Mouse (Mus musculus): ENCODE results near the gene Tmx1. TPM values are rescaled to one million over a fixed set of nuclear protein-coding genes. Genes with fewer than 3 reads are reported as not detected.

Gene Tmx1
- total and polyA plus RNA-seq, 3 experiments: 11.5 to 140 (median 86.5) TPM

DNA sequence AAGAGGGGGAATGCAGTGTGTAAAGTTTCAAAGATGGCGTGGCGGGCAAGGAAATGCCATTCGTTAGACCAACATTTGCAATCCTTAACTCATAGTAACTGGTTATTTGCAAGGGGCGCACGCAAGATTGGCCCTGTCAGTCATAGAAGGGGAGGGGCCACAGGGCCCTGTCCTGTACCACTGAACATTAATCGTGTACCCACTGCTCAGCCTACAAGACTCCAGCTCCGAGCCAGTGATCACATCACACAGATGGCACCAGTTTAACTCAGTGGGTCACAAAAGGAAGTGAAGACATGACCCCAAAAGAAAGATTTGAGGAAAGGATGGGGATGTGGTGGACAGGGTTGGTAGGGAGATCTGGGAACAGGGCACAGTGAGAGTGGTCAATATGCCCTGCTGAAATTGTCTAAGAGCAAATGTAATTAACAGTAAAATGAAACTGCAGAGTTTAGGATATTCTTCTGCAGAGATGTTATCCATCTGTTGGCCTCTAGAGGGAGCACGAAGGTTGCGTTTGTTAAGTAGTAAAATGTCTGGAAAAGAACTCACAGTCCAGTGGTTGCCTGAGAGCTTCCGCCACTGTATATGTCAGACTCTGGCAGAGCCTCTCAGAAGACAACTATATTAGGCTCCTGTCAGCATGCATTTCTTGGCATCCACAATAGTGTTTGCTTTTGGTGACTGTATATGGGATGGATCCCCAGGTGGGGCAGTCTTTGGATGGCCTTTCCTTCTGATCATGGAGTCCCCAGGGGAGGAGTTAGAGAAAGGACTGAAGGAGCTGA is 41.8 kb downstream of the Tmx1 start:
- peak; percentile 40 for DNase-seq (ENCODE audit: low spot score)
- peak; percentile 49; the same call in 1 of the 2 replicates for ATAC-seq (ENCODE audit: extremely low read depth, insufficient number of reproducible peaks, low FRiP score, poor library complexity, severe bottlenecking)

DNA sequence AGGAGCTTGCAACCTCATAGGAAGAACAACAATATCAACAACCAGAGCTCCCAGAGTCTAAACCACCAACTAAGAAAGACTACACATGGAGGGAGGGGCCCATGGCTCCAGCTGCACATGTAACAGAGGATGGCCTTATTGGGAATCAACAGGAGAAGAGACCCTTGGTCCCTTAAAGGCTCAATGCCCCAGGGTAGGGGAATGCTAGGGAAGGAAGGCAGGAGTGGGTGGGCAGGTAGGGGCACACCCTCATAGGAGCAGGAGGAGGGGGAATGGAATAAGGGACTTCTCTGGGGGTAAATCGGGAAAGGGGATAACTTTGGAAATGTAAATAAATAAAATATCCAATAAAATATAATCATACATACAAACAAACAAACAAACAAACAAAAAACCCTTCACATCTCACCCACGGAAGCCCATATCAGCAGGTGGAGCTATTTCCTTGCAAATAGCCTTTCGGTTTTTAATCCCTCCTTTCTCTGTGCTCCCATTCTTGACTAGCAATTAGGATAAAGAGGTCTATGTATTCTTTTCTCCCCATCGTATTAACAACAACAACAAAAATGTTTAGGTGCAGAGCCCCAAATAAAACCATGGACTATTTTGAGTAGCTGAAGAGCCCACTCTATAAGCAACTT is 42.5 kb downstream of the Tmx1 start:
- DNase-seq (ENCODE audit: low spot score) (no peak), ATAC-seq (ENCODE audit: extremely low read depth, insufficient number of reproducible peaks, low FRiP score, poor library complexity, severe bottlenecking) (no peak)
- H3K9me3 ChIP-seq (replicated peaks): no peaks in the 10 kb centered on the region
- H3K36me3 ChIP-seq (replicated peaks): no peaks in the 10 kb centered on the region
- no peak for TF ChIP-seq CTCF (IDR thresholded peaks at IDR 0.05; ENCODE audit: low read depth, low read length)
- no peak for TF ChIP-seq GATA2 (IDR thresholded peaks at IDR 0.05; ENCODE audit: borderline replicate concordance, low read depth, low read length)
- no peak for TF ChIP-seq GATA1 (IDR thresholded peaks at IDR 0.05; ENCODE audit: borderline replicate concordance, low read length)
- no peak for TF ChIP-seq TAL1 (conservative IDR thresholded peaks at IDR 0.05; ENCODE audit: low read depth, low read length)
- no peak for TF ChIP-seq POLR2AphosphoS5 (IDR thresholded peaks at IDR 0.05; ENCODE audit: insufficient replicate concordance, low read depth, low read length)
- no peak overlapping the region for H3K4me3 ChIP-seq (ENCODE audit: low read depth, low read length)
- H3K4me1 ChIP-seq (ENCODE audit: insufficient read depth, low read depth, low read length): peaks cover 3% of the 10 kb centered on the region
- H3K27me3 ChIP-seq (ENCODE audit: insufficient read depth, low read length): peaks cover 29% of the 10 kb centered on the region

More for the DNA sequence above, 41.8 kb downstream of the Tmx1 start:
- peaks cover 30% of the 10 kb centered on the region for H3K27me3 ChIP-seq (ENCODE audit: insufficient read depth, low read length)
- H3K36me3 ChIP-seq (replicated peaks): no peaks in the 10 kb centered on the region
- H3K9me3 ChIP-seq (replicated peaks): no peaks in the 10 kb centered on the region
- no peak overlapping the region for H3K4me3 ChIP-seq (ENCODE audit: low read depth, low read length)
- TF ChIP-seq POLR2AphosphoS5 (IDR thresholded peaks at IDR 0.05; ENCODE audit: insufficient replicate concordance, low read depth, low read length) (no peak), GATA2 (IDR thresholded peaks at IDR 0.05; ENCODE audit: borderline replicate concordance, low read depth, low read length) (no peak), CTCF (IDR thresholded peaks at IDR 0.05; ENCODE audit: low read depth, low read length) (peak; percentile 75)
- peaks cover 3% of the 10 kb centered on the region for H3K4me1 ChIP-seq (ENCODE audit: insufficient read depth, low read depth, low read length)

DNA sequence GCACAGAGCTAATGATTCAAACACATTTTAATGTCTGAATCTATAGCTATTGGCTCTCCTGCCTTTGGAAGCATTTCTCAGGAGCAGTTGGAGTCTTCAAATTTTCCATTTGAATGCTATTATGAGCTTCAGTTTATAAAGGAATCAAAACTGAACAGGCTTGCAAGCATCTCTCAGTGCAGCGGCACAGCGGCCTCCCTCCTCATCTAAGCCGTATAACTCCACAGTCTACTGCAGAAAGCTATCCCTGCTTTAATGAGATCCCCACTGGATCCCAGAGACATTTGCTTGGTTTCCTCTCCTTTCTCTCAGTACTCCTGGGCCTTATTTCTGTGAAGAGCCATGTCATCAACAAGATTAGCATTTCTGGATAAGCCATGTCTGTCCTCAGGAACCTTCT is 45.2 kb downstream of the Tmx1 start:
- no peak for TF ChIP-seq TAL1 (conservative IDR thresholded peaks at IDR 0.05; ENCODE audit: low read depth, low read length)
- no peak for TF ChIP-seq POLR2AphosphoS5 (IDR thresholded peaks at IDR 0.05; ENCODE audit: insufficient replicate concordance, low read depth, low read length)
- no peak for TF ChIP-seq GATA1 (IDR thresholded peaks at IDR 0.05; ENCODE audit: borderline replicate concordance, low read length)
- ATAC-seq (ENCODE audit: extremely low read depth, insufficient number of reproducible peaks, low FRiP score, poor library complexity, severe bottlenecking) (no peak), DNase-seq (ENCODE audit: low spot score) (no peak)
- Histone ChIP-seq H3K4me3 (ENCODE audit: low read depth, low read length) (no peak overlapping the region), H3K27me3 (ENCODE audit: insufficient read depth, low read length) (peaks cover 11% of the 10 kb centered on the region), H3K9me3 (replicated peaks) (no peaks in the 10 kb centered on the region), H3K36me3 (replicated peaks) (no peaks in the 10 kb centered on the region), H3K4me1 (ENCODE audit: insufficient read depth, low read depth, low read length) (peaks cover 3% of the 10 kb centered on the region)

DNA sequence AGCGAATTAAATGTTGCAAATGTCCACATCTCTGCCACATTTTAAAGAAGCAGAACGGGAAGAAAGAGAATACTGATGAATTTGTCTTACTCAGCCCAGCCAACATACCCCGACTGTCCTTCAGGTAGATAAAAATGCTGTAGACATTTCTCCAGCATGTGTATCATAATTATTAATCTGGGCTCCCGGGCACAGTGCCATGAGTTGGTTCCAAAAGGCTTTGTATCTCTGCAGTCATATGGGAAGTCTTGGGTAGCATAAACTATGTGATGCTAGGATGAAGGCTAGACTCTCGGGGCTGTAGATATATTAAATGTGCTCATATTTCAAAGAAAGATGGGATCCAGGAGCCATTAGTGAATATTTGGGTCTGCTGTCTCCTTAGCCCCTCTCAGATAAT is 53.1 kb downstream of the Tmx1 start:
- H3K4me3 ChIP-seq (ENCODE audit: low read depth, low read length): no peak overlapping the region
- H3K4me1 ChIP-seq (ENCODE audit: insufficient read depth, low read depth, low read length): no peaks in the 10 kb centered on the region
- TF ChIP-seq TAL1 (conservative IDR thresholded peaks at IDR 0.05; ENCODE audit: low read depth, low read length): no peak
- TF ChIP-seq CTCF (IDR thresholded peaks at IDR 0.05; ENCODE audit: low read depth, low read length): no peak
- no peak for TF ChIP-seq GATA1 (IDR thresholded peaks at IDR 0.05; ENCODE audit: borderline replicate concordance, low read length)
- TF ChIP-seq POLR2AphosphoS5 (IDR thresholded peaks at IDR 0.05; ENCODE audit: insufficient replicate concordance, low read depth, low read length): no peak
- TF ChIP-seq GATA2 (IDR thresholded peaks at IDR 0.05; ENCODE audit: borderline replicate concordance, low read depth, low read length): no peak
- DNase-seq (ENCODE audit: low spot score) (no peak), ATAC-seq (ENCODE audit: extremely low read depth, insufficient number of reproducible peaks, low FRiP score, poor library complexity, severe bottlenecking) (no peak)
- no peaks in the 10 kb centered on the region for H3K36me3 ChIP-seq (replicated peaks)
- H3K9me3 ChIP-seq (replicated peaks): no peaks in the 10 kb centered on the region
- no peaks in the 10 kb centered on the region for H3K27me3 ChIP-seq (ENCODE audit: insufficient read depth, low read length)

DNA sequence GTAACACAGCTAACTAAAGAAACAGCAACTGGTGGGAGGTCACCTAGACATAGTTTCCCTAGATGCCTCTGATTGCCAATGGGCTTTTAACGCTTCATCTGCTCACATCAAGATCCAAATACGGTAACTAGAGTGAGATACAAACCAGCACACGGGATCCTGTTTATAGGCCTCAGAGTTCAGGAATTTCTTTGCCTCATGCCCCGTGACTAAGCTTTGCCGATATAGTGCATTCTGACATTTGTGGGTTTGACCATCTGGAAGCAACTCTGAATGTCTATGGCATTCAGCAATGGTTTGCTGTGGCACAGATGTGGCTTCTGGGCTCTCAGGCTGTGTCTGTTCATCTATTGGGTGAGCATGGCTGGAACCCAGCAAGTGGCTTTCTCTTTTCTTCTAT is 59.1 kb downstream of the Tmx1 start:
- H3K36me3 ChIP-seq (replicated peaks): no peaks in the 10 kb centered on the region
- ATAC-seq (ENCODE audit: extremely low read depth, insufficient number of reproducible peaks, low FRiP score, poor library complexity, severe bottlenecking) (no peak), DNase-seq (ENCODE audit: low spot score) (no peak)
- no peak overlapping the region for H3K4me3 ChIP-seq (ENCODE audit: low read depth, low read length)
- H3K27me3 ChIP-seq (ENCODE audit: insufficient read depth, low read length): no peaks in the 10 kb centered on the region
- no peaks in the 10 kb centered on the region for H3K4me1 ChIP-seq (ENCODE audit: insufficient read depth, low read depth, low read length)
- H3K9me3 ChIP-seq (replicated peaks): no peaks in the 10 kb centered on the region
- TF ChIP-seq GATA2 (IDR thresholded peaks at IDR 0.05; ENCODE audit: borderline replicate concordance, low read depth, low read length) (no peak), POLR2AphosphoS5 (IDR thresholded peaks at IDR 0.05; ENCODE audit: insufficient replicate concordance, low read depth, low read length) (no peak), CTCF (IDR thresholded peaks at IDR 0.05; ENCODE audit: low read depth, low read length) (no peak), TAL1 (conservative IDR thresholded peaks at IDR 0.05; ENCODE audit: low read depth, low read length) (no peak), GATA1 (IDR thresholded peaks at IDR 0.05; ENCODE audit: borderline replicate concordance, low read length) (no peak)

DNA sequence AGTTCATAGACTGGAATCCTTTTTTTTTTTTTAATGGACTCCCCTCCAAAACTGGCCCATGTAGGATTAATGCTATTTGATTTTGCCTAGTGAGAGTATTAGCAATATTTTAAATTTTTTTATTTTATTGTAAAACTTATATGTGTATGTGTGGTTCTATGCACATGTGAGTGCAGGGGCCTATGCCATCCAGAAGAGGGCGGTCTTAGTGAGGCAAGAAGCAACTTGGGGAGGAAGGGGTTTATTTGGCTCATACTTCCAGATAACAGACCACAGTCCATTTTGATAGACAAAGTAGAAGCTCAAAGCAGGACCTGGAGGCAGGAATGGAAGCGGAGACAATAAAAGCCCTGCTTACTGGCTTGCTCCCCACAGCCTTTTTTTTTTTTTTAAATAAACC is 59.5 kb downstream of the Tmx1 start:
- H3K4me1 ChIP-seq (ENCODE audit: insufficient read depth, low read depth, low read length): no peaks in the 10 kb centered on the region
- no peak for ATAC-seq (ENCODE audit: extremely low read depth, insufficient number of reproducible peaks, low FRiP score, poor library complexity, severe bottlenecking)
- H3K36me3 ChIP-seq (replicated peaks): no peaks in the 10 kb centered on the region
- no peaks in the 10 kb centered on the region for H3K27me3 ChIP-seq (ENCODE audit: insufficient read depth, low read length)
- DNase-seq (ENCODE audit: low spot score): no peak
- TF ChIP-seq TAL1 (conservative IDR thresholded peaks at IDR 0.05; ENCODE audit: low read depth, low read length) (no peak), GATA1 (IDR thresholded peaks at IDR 0.05; ENCODE audit: borderline replicate concordance, low read length) (no peak), POLR2AphosphoS5 (IDR thresholded peaks at IDR 0.05; ENCODE audit: insufficient replicate concordance, low read depth, low read length) (no peak), CTCF (IDR thresholded peaks at IDR 0.05; ENCODE audit: low read depth, low read length) (no peak), GATA2 (IDR thresholded peaks at IDR 0.05; ENCODE audit: borderline replicate concordance, low read depth, low read length) (no peak)
- H3K9me3 ChIP-seq (replicated peaks): no peaks in the 10 kb centered on the region
- no peak overlapping the region for H3K4me3 ChIP-seq (ENCODE audit: low read depth, low read length)

Other genes with a start within 250 kb of the Tmx1 start
- not detected in 2 replicates for gene Pygl, start 221.6 kb upstream of the Tmx1 start, total RNA-seq (2014; fragmentation: Nextera tagmentation)
- gene Pygl, start 221.6 kb upstream of the Tmx1 start, total RNA-seq (2017): 0.27 and 0.35 TPM in 2 replicates
- 0.04 TPM in 1 of 2 replicates, not detected in the other for gene Pygl, start 221.6 kb upstream of the Tmx1 start, polyA plus RNA-seq (2012)
- not detected in 2 replicates for gene Trim9, start 105.5 kb upstream of the Tmx1 start, total RNA-seq (2014; fragmentation: Nextera tagmentation)
- gene Trim9, start 105.5 kb upstream of the Tmx1 start, total RNA-seq (2017): 0.29 and 1.1 TPM in 2 replicates
- not detected in 2 replicates for gene Trim9, start 105.5 kb upstream of the Tmx1 start, polyA plus RNA-seq (2012)

Measured in G1E (cell line).